Mouse (Mus musculus) kidney, postnatal 0 days (tissue): ENCODE measurements around the gene Ppp1r32. TPM values are rescaled to one million over a fixed set of nuclear protein-coding genes. Genes with fewer than 3 reads are reported as not detected.

Experiments used
- ATAC-seq: fragments of 200-750 bp; cut with Nextera tagmentation; replicated peaks from 2 replicates; pipeline ENCODE4 v1.8.0; 2017; ENCODE audit warnings: low read depth, moderate number of reproducible peaks, moderate TSS enrichment, moderate library complexity; ENCODE audit not compliant: low FRiP score
- DNase-seq: peaks from one replicate; pipeline ENCODE4 v3.0.0-alpha.2; 2016; ENCODE audit warnings: low spot score
- H3K27ac ChIP-seq: fragments of 300-500 bp; sonication (generic); 2 replicates; pipeline ENCODE4 v1.5.1; 2014; ENCODE audit warnings: mild to moderate bottlenecking
- H3K27me3 ChIP-seq: fragments of 300-500 bp; sonication (generic); 2 replicates; pipeline ENCODE4 v1.6.1; 2014; ENCODE audit warnings: low read length, mixed read lengths; ENCODE audit not compliant: insufficient read depth
- H3K36me3 ChIP-seq: fragments of 300-500 bp; sonication (generic); 2 replicates; pipeline ENCODE4 v1.6.1; 2014; ENCODE audit warnings: low read length, mixed read lengths; ENCODE audit not compliant: insufficient read depth
- H3K4me1 ChIP-seq: fragments of 300-500 bp; sonication (generic); replicated peaks from 2 replicates; pipeline ENCODE4 v1.6.1; 2014; ENCODE audit warnings: antibody characterized with exemption, low read length, mixed read lengths; ENCODE audit not compliant: insufficient read depth
- H3K4me2 ChIP-seq: fragments of 300-500 bp; sonication (generic); 2 replicates; pipeline ENCODE4 v1.6.1; 2014; ENCODE audit warnings: mild to moderate bottlenecking, low read length, moderate library complexity, mixed read lengths
- H3K4me3 ChIP-seq: fragments of 300-500 bp; sonication (generic); replicated peaks from 2 replicates; pipeline ENCODE4 v1.5.1; 2014; ENCODE audit warnings: low read depth, low read length
- H3K9ac ChIP-seq: fragments of 300-500 bp; sonication (generic); 2 replicates; pipeline ENCODE4 v1.6.1; 2014; ENCODE audit warnings: low read depth, low read length
- H3K9me3 ChIP-seq: fragments of 300-500 bp; sonication (generic); replicated peaks from 2 replicates; pipeline ENCODE4 v1.6.1; 2016; ENCODE audit warnings: low read length, inconsistent platforms, mixed read lengths
- CTCF ChIP-seq: IDR thresholded peaks from 2 replicates; pipeline ENCODE4 v1.5.1; 2016; ENCODE audit warnings: antibody characterized with exemption, low read depth, mild to moderate bottlenecking, moderate library complexity
- WGBS: fragments of 180-500 bp; shearing (Covaris S2); extraction: QIAGEN DNeasy Blood & Tissue Kit; methylation state at CpG from one replicate; pipeline ENCODE4 v1.1.7; 2014; 5-methylcytosine and 5-hydroxymethylcytosine counted together
- polyA plus RNA-seq: library from polyadenylated mRNA; unstranded; fragments of >200 nt; fragmentation: Nextera tagmentation; extraction: Ambion mirVana; gene quantifications from 2 replicates; pipeline ENCODE4 v1.2.1, GENCODE M21; 2015

Gene Ppp1r32
- polyA plus RNA-seq, 1 experiment from 2014 or later: not detected

DNA sequence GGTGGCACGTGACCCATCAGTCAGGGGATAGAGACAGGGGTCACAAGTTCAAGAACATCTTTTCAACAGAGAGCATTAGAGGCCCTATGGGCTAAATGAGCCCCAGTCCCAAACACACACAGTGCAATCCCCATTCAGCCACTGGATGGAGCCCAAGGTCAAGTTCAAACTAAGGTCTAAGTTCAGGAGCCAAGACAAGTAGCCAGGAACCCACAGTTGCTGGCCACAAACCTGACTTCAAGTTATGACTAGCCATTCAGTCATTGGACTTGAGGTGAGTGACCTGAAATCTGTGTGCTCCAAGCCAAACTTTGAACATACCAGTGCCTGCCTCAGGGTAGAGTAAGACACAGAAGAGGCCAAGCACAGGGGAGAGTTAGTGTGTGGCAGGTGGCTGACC lies 45.2 kb downstream of the Ppp1r32 start:
- DNase-seq (no peak), ATAC-seq (no peak)
- no peaks in the 10 kb centered on the region for H3K36me3 ChIP-seq
- H3K27me3 ChIP-seq: no peaks in the 10 kb centered on the region
- TF ChIP-seq CTCF: peak; percentile 35; the same call in 1 of the 2 replicates
- H3K9me3 ChIP-seq: no peaks in the 10 kb centered on the region
- no peak overlapping the region for H3K27ac ChIP-seq
- no peak overlapping the region for H3K4me2 ChIP-seq
- H3K4me1 ChIP-seq: no peaks in the 10 kb centered on the region
- no peak overlapping the region for H3K9ac ChIP-seq
- H3K4me3 ChIP-seq: no peak overlapping the region
- WGBS: 67% methylated on average over 1 of the region's 1 CpGs

- WGBS: 52% methylated on average over 1 of the region's 1 CpGs
- no peaks in the 10 kb centered on the region for H3K4me1 ChIP-seq
- H3K36me3 ChIP-seq: no peaks in the 10 kb centered on the region
- no peaks in the 10 kb centered on the region for H3K9me3 ChIP-seq
- H3K9ac ChIP-seq: no peak overlapping the region
- no peak for TF ChIP-seq CTCF
- no peak overlapping the region for H3K4me3 ChIP-seq
- ATAC-seq (no peak), DNase-seq (no peak)
- no peak overlapping the region for H3K27ac ChIP-seq
- no peak overlapping the region for H3K4me2 ChIP-seq
- no peaks in the 10 kb centered on the region for H3K27me3 ChIP-seq
These were observed 46.0 kb downstream of the Ppp1r32 start for GRCm38 (mm10) chr19:10436726-10437125.

DNA sequence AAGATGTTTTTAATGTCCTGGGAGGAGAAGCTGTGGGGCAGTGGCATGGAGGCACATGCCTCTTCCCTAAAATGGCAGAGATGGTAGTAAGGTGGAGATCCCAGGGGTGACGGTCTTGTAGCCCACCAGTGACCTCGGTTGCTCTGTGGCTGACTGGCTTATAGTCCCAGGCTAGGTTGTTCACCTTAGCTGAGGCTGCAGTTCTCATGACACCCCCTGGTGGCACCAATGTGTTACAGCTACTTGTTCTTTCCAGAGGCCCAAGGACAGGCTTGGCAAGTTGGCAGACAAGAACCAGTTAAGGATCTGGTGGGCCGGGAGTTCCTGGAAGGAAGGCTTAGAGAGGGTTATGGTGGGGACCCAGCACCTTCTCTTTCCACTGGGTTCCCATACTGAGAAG lies 46.8 kb downstream of the Ppp1r32 start:
- DNase-seq (peak; percentile 88), ATAC-seq (0 out of 2 replicates have a peak, but pooled peaks have one; percentile 9)
- TF ChIP-seq CTCF: peak; percentile 89
- no peak overlapping the region for H3K4me3 ChIP-seq
- H3K9me3 ChIP-seq: no peaks in the 10 kb centered on the region
- WGBS: 35% methylated on average over 3 of the region's 3 CpGs
- H3K27me3 ChIP-seq: no peaks in the 10 kb centered on the region
- no peak overlapping the region for H3K27ac ChIP-seq
- H3K36me3 ChIP-seq: no peaks in the 10 kb centered on the region
- no peak overlapping the region for H3K4me2 ChIP-seq
- no peaks in the 10 kb centered on the region for H3K4me1 ChIP-seq
- no peak overlapping the region for H3K9ac ChIP-seq

DNA sequence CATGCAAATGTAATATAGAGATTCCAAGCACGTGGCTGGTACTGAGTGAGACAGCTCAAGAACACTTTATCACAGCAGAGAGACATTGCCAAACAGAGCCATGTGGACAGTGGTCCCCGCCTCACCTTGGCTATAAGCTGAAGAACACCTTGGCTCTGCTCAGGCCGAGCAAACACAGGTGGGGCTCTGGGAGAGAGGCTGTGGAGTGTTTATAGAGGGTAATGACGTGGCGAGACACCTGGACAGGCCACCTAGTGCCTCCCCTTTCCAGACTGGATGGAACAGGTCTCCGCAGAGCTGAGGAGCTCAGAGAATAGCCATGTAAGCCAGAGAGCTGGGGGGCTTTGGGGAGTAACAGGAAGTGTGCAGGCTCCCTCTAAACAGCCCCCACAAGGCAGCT lies 47.8 kb downstream of the Ppp1r32 start:
- H3K27me3 ChIP-seq: no peaks in the 10 kb centered on the region
- TF ChIP-seq CTCF: no peak
- H3K4me3 ChIP-seq: no peak overlapping the region
- ATAC-seq: no peak
- no peak overlapping the region for H3K27ac ChIP-seq
- H3K4me2 ChIP-seq: no peak overlapping the region
- H3K9ac ChIP-seq: no peak overlapping the region
- DNase-seq: no peak
- H3K4me1 ChIP-seq: no peaks in the 10 kb centered on the region
- no peaks in the 10 kb centered on the region for H3K36me3 ChIP-seq
- H3K9me3 ChIP-seq: no peaks in the 10 kb centered on the region
- WGBS: 71% methylated on average over 6 of the region's 6 CpGs

DNA sequence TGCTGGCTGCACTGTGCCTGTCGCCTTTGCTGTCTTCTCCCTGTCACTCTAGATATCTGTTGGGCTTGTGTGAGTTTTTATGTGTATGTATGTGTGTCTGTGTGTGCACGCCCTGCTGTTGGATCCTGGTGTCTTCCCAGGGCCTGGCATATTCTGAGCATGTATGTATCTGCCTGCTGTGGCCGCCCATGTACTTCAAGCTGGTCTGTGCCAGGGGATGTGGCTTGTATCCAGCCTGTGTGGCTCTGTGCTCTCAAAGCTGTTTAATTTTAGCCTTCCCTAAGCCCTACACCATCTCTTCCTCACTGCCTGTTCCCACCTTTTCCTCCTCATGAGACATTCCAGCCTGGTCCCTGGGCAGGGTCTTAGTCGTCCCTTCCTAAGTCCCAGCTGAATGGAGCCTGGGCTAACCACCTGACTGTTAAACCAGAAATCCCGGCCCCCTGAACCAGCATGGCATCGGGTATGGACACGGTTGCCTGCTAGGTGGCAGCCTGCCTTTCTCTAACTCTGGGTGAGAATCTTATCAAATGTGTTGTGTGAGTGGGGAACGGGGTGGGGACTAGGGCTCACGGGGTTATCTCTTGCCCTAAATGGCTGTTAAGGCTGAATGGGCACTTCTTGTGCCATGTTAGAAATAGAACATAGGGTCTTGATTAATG lies 48.7 kb downstream of the Ppp1r32 start:
- H3K4me3 ChIP-seq: no peak overlapping the region
- no peaks in the 10 kb centered on the region for H3K9me3 ChIP-seq
- WGBS: 72% methylated on average over 9 of the region's 9 CpGs
- no peak for TF ChIP-seq CTCF
- no peaks in the 10 kb centered on the region for H3K36me3 ChIP-seq
- DNase-seq (no peak), ATAC-seq (no peak)
- no peak overlapping the region for H3K27ac ChIP-seq
- H3K4me2 ChIP-seq: no peak overlapping the region
- H3K27me3 ChIP-seq: no peaks in the 10 kb centered on the region
- 0 out of 2 replicates have a peak, but pooled peaks cover 6% of the 10 kb centered on the region for H3K4me1 ChIP-seq
- H3K9ac ChIP-seq: no peak overlapping the region

GRCm38 (mm10) chr19:10433225-10433624 lies 49.5 kb downstream of the Ppp1r32 start:
- Histone ChIP-seq H3K4me3 (no peak overlapping the region), H3K27ac (no peak overlapping the region), H3K9me3 (no peaks in the 10 kb centered on the region), H3K4me2 (no peak overlapping the region), H3K27me3 (no peaks in the 10 kb centered on the region), H3K4me1 (0 out of 2 replicates have a peak, but pooled peaks cover 11% of the 10 kb centered on the region), H3K36me3 (no peaks in the 10 kb centered on the region), H3K9ac (no peak overlapping the region)
- ATAC-seq (no peak), DNase-seq (no peak)
- 87% methylated on average over 7 of the region's 7 CpGs for WGBS
- TF ChIP-seq CTCF: no peak

DNA sequence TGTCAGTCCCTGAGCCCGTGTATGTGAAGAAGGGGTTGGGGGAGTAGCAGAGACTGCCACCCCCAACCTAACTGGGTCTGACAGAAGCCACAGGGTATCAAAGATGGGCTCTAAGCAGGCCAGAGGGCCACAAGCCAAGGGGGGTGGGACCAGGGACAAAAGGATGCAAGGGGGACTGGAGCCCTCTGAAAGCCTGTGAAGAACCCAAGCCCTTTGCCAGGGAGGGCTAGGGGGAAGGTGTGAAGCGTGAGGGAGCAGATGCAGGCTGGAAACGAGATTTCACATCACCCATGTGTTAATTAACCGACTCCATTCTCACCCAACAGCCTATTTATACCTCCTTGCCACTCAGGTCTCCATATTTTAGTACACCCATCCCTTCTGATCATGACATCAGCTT lies 50.9 kb downstream of the Ppp1r32 start:
- no peak overlapping the region for H3K4me2 ChIP-seq
- no peak overlapping the region for H3K27ac ChIP-seq
- H3K4me1 ChIP-seq: peaks cover 24% of the 10 kb centered on the region; the same call in 1 of the 2 replicates
- H3K9me3 ChIP-seq: no peaks in the 10 kb centered on the region
- H3K27me3 ChIP-seq: no peaks in the 10 kb centered on the region
- 63% methylated on average over 4 of the region's 4 CpGs for WGBS
- H3K4me3 ChIP-seq: no peak overlapping the region
- H3K36me3 ChIP-seq: no peaks in the 10 kb centered on the region
- DNase-seq (no peak), ATAC-seq (no peak)
- no peak overlapping the region for H3K9ac ChIP-seq
- no peak for TF ChIP-seq CTCF
